Comparison of ENCODE assay signal across 8 mouse cellular contexts in the genomic region with DNA sequence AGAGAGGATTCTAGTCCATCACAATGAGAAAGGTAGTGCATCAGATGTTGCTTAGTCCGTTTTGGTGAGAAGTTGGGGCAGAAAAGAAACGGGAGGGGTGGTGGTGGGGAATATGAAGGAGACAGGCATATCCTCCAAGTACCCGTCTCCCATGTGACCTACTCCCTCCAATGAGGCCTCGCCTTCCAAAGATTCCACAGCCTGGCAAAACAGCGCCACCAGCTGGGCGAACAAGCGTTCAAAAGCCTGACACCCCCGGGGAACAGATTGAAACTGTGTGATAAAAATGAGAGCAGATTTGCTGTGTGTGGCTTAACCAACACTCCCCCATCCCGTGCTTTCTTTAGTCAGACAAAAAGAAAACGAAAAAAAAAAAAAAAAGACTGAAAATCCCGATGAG. TPM values are rescaled to one million over a fixed set of nuclear protein-coding genes. Genes with fewer than 3 reads are reported as not detected.
DNase-seq lines count a peak whose midpoint lies in the region.

No protein-coding gene starts in this region.

- intact Hi-C loops in heart, postnatal 36 days (cut with DNase I) = loop anchor here (5.0 kb wide), 1 partner anchor 90 kb away; no protein-coding TSS in a partner anchor

- peak; percentile 77 for DNase-seq in heart, adult 11 months
- DNase-seq in heart, postnatal 36 days = no peak
- DNase-seq in 416B (ENCODE audit: low read depth) = peak; percentile 53
- peak; percentile 74 for DNase-seq in adrenal gland, adult 2 months
- peak; percentile 29 for DNase-seq in induced T-regulatory cell, adult 2 months (ENCODE audit: low read depth)
- DNase-seq in lung, postnatal 10 days = peak; percentile 61
- peak; percentile 42 to 64 for DNase-seq in urinary bladder, postnatal 36 days (ENCODE audit: low spot score in 2 of 2)
- no peak for DNase-seq in cerebellum, adult 11 months

RNA-seq across cellular contexts. Expression of gene Lpar3, which starts 56.7 kb away (rescaled TPM):
- under 1 TPM; 0.24 to 0.28 TPM for total RNA-seq in heart, postnatal 36 days (2021)
- total RNA-seq in adrenal gland, adult 2 months (2021) = under 1 TPM; 0.10 to 0.12 TPM
- polyA plus RNA-seq in adrenal gland, adult 2 months (2012; rRNA removed) = 0.39 and 0.76 TPM in 2 replicates

Comparison
In these comparisons a context has a peak if more than half of its experiments do, and no peak if none do; other contexts are left out.
1. DNase-seq: peak in heart, adult 11 months (single experiment), 416B (single experiment), adrenal gland, adult 2 months (single experiment), induced T-regulatory cell, adult 2 months (single experiment), lung, postnatal 10 days (single experiment) and urinary bladder, postnatal 36 days (2 of 2); none in heart, postnatal 36 days (0 of 2) and cerebellum, adult 11 months (single experiment).